21 mouse cellular contexts compared by ENCODE assay signal in genomic region chr9:34920116-34920515, GRCm38 (mm10).
DNase-seq lines count a peak whose midpoint lies in the region; ATAC-seq and TF ChIP-seq lines count a peak whose summit lies in the region.
"Had no signal": no experiment of that assay in that cellular context is flagged by ENCODE, and none has a peak within 500 bp of the region (broad histone marks: within the 10 kb centered on the region; RNA-seq: fewer than 3 reads in every experiment).

No protein-coding gene starts in this region.

- no peaks in the 10 kb centered on the region for H3K27me3 ChIP-seq in forebrain, postnatal 0 days (ENCODE audit: insufficient read depth, low read length)
- no peaks in the 10 kb centered on the region for H3K27me3 ChIP-seq in forebrain, embryonic 12.5 days
- H3K27me3 ChIP-seq in midbrain, embryonic 16.5 days (ENCODE audit: control insufficient read depth, insufficient read depth, low read depth, low read length): no peaks in the 10 kb centered on the region
- H3K27me3 ChIP-seq in midbrain, postnatal 0 days (ENCODE audit: insufficient read depth, low read length): no peaks in the 10 kb centered on the region
- no peaks in the 10 kb centered on the region for H3K27me3 ChIP-seq in cerebellum, adult 2 months (ENCODE audit: control insufficient read depth, insufficient read depth, low read length)
- H3K27me3 ChIP-seq: embryonic facial prominence, embryonic 13.5 days; forebrain, embryonic 13.5 days; heart, embryonic 12.5 days had no signal

- ATAC-seq in forebrain, postnatal 0 days: peak; percentile 54
- ATAC-seq in forebrain, embryonic 12.5 days (ENCODE audit: low FRiP score): no peak
- no peak for ATAC-seq in midbrain, embryonic 16.5 days
- no peak for ATAC-seq in midbrain, postnatal 0 days (ENCODE audit: low FRiP score)
- ATAC-seq: CD4-positive, CD25-positive, alpha-beta regulatory T cell, adult 4 months; forebrain, embryonic 13.5 days had no signal

- peak; percentile 21 for DNase-seq in forebrain, postnatal 0 days
- peak; percentile 30 for DNase-seq in left cerebral cortex, adult 11 months (ENCODE audit: low spot score)
- no peak for DNase-seq in left cerebral cortex, postnatal 36 days (ENCODE audit: low spot score in 2 of 2)
- DNase-seq in midbrain, postnatal 0 days (ENCODE audit: low spot score): no peak
- peak; percentile 67 for DNase-seq in brain, adult 2 months (ENCODE audit: low read depth, low spot score)
- no peak for DNase-seq in cerebellum, adult 2 months
- DNase-seq: adrenal gland, adult 8-10 months; B cell, adult 2 months; cerebellum, adult 11-12 months; cerebellum, postnatal 36 days; gastrocnemius, adult 2 months; gastrocnemius, postnatal 25 days had no signal

- no peak for TF ChIP-seq POLR2A in cerebellum, adult 2 months (IDR thresholded peaks at IDR 0.05; ENCODE audit: borderline replicate concordance, insufficient read depth, low read length)

- H3K36me3 ChIP-seq in forebrain, postnatal 0 days (ENCODE audit: insufficient read depth): no peaks in the 10 kb centered on the region
- no peaks in the 10 kb centered on the region for H3K36me3 ChIP-seq in forebrain, embryonic 12.5 days (replicated peaks)
- no peaks in the 10 kb centered on the region for H3K36me3 ChIP-seq in midbrain, embryonic 16.5 days (ENCODE audit: control insufficient read depth, insufficient read depth, low read length)
- no peaks in the 10 kb centered on the region for H3K36me3 ChIP-seq in midbrain, postnatal 0 days (ENCODE audit: insufficient read depth, low read length)
- H3K36me3 ChIP-seq: embryonic facial prominence, embryonic 13.5 days; G1E; heart, embryonic 12.5 days; hindbrain, embryonic 10.5 days had no signal

- WGBS in forebrain, postnatal 0 days: 61% methylated on average over 3 of the region's 3 CpGs
- 78% methylated on average over 3 of the region's 3 CpGs for WGBS in forebrain, embryonic 12.5 days
- WGBS in midbrain, embryonic 16.5 days: 78% methylated on average over 3 of the region's 3 CpGs
- WGBS in midbrain, postnatal 0 days: 77% methylated on average over 3 of the region's 3 CpGs
- WGBS in cerebellum, adult 2 months: 76% methylated on average over 3 of the region's 3 CpGs

- no peaks in the 10 kb centered on the region for H3K9me3 ChIP-seq in forebrain, postnatal 0 days (ENCODE audit: low read length)
- H3K9me3 ChIP-seq in forebrain, embryonic 12.5 days: no peaks in the 10 kb centered on the region
- no peaks in the 10 kb centered on the region for H3K9me3 ChIP-seq in midbrain, embryonic 16.5 days (replicated peaks; ENCODE audit: control insufficient read depth, low read length, poor library complexity, severe bottlenecking)
- no peaks in the 10 kb centered on the region for H3K9me3 ChIP-seq in midbrain, postnatal 0 days (ENCODE audit: low read length)
- H3K9me3 ChIP-seq: embryonic facial prominence, embryonic 13.5 days; forebrain, embryonic 13.5 days; G1E; heart, embryonic 12.5 days; hindbrain, embryonic 10.5 days had no signal

- TF ChIP-seq CTCF in forebrain, postnatal 0 days (IDR thresholded peaks at IDR 0.05; ENCODE audit: low read depth): no peak
- TF ChIP-seq CTCF in midbrain, postnatal 0 days (IDR thresholded peaks at IDR 0.05): no peak
- TF ChIP-seq CTCF in cerebellum, adult 2 months (IDR thresholded peaks at IDR 0.05; ENCODE audit: borderline replicate concordance, insufficient read depth, low read depth, low read length): no peak

- H3K9ac ChIP-seq in forebrain, postnatal 0 days: no peak overlapping the region
- H3K9ac ChIP-seq in forebrain, embryonic 12.5 days: no peak overlapping the region
- H3K9ac ChIP-seq in midbrain, embryonic 16.5 days (ENCODE audit: low read depth, low read length): no peak overlapping the region
- H3K9ac ChIP-seq in midbrain, postnatal 0 days (replicated peaks; ENCODE audit: low read length, poor library complexity, severe bottlenecking): no peak overlapping the region
- H3K9ac ChIP-seq: embryonic facial prominence, embryonic 13.5 days; forebrain, embryonic 13.5 days; heart, embryonic 12.5 days; hindbrain, embryonic 14.5 days had no signal

- H3K4me3 ChIP-seq in forebrain, postnatal 0 days (ENCODE audit: low read depth, low read length): no peak overlapping the region
- no peak overlapping the region for H3K4me3 ChIP-seq in forebrain, embryonic 12.5 days (replicated peaks)
- no peak overlapping the region for H3K4me3 ChIP-seq in midbrain, embryonic 16.5 days (ENCODE audit: low read depth, low read length)
- no peak overlapping the region for H3K4me3 ChIP-seq in midbrain, postnatal 0 days (ENCODE audit: low read depth, low read length)
- H3K4me3 ChIP-seq in cerebellum, adult 2 months (replicated peaks; ENCODE audit: insufficient read depth, low read depth, low read length): no peak overlapping the region
- H3K4me3 ChIP-seq: embryonic facial prominence, embryonic 13.5 days; forebrain, embryonic 13.5 days; gastrocnemius, adult 2 months; heart, embryonic 12.5 days; hindbrain, embryonic 10.5 days had no signal

- no peak overlapping the region for H3K4me2 ChIP-seq in forebrain, postnatal 0 days (ENCODE audit: low read depth)
- H3K4me2 ChIP-seq in forebrain, embryonic 12.5 days: no peak overlapping the region
- no peak overlapping the region for H3K4me2 ChIP-seq in midbrain, embryonic 16.5 days (ENCODE audit: low read length)
- no peak overlapping the region for H3K4me2 ChIP-seq in midbrain, postnatal 0 days (ENCODE audit: low read depth, low read length, poor library complexity, severe bottlenecking)
- H3K4me2 ChIP-seq: embryonic facial prominence, embryonic 13.5 days; forebrain, embryonic 13.5 days; heart, embryonic 12.5 days; hindbrain, embryonic 14.5 days had no signal

- intact Hi-C loops in left cerebral cortex, postnatal 36 days (cut with DNase I): no loop called here

- H3K4me1 ChIP-seq in forebrain, postnatal 0 days (ENCODE audit: insufficient read depth): peaks cover 9% of the 10 kb centered on the region
- peaks cover 6% of the 10 kb centered on the region for H3K4me1 ChIP-seq in forebrain, embryonic 12.5 days
- H3K4me1 ChIP-seq in midbrain, embryonic 16.5 days (ENCODE audit: control insufficient read depth, insufficient read depth, low read length): peaks cover 17% of the 10 kb centered on the region
- H3K4me1 ChIP-seq in midbrain, postnatal 0 days (ENCODE audit: insufficient read depth, low read length): no peaks in the 10 kb centered on the region; the same call in none of the 2 replicates
- H3K4me1 ChIP-seq in cerebellum, adult 2 months (ENCODE audit: control insufficient read depth, insufficient read depth, low read length): peaks cover 48% of the 10 kb centered on the region
- H3K4me1 ChIP-seq: embryonic facial prominence, embryonic 13.5 days; heart, embryonic 12.5 days had no signal

- H3K27ac ChIP-seq in forebrain, postnatal 0 days (ENCODE audit: low read depth, low read length): no peak overlapping the region
- H3K27ac ChIP-seq in forebrain, embryonic 12.5 days: no peak overlapping the region
- H3K27ac ChIP-seq in midbrain, embryonic 16.5 days (ENCODE audit: low read length): 0 out of 2 replicates have a peak overlapping the region, but pooled peaks have one; percentile 4
- H3K27ac ChIP-seq in midbrain, postnatal 0 days (ENCODE audit: low read depth, low read length): no peak overlapping the region
- H3K27ac ChIP-seq in cerebellum, adult 2 months (ENCODE audit: insufficient read depth, low read length): no peak overlapping the region
- H3K27ac ChIP-seq: embryonic facial prominence, embryonic 13.5 days; forebrain, embryonic 13.5 days; gastrocnemius, adult 2 months; hindbrain, embryonic 10.5 days; hindbrain, embryonic 14.5 days had no signal

Comparison
In these comparisons a context has a peak if more than half of its experiments do, and no peak if none do; other contexts are left out.
1. DNase-seq: peak in forebrain, postnatal 0 days (single experiment), left cerebral cortex, adult 11 months (single experiment) and brain, adult 2 months (single experiment); none in left cerebral cortex, postnatal 36 days (0 of 2), midbrain, postnatal 0 days (single experiment) and cerebellum, adult 2 months (0 of 2).